Mouse (Mus musculus) embryonic facial prominence, embryonic 13.5 days (tissue): Measurements from ENCODE around the gene Gatc. TPM values are rescaled to one million over a fixed set of nuclear protein-coding genes. Genes with fewer than 3 reads are reported as not detected.

Experiments
- ATAC-seq: fragments of 200-750 bp; cut with Nextera tagmentation; 2 replicates; pipeline ENCODE4 v1.8.0; 2017; ENCODE audit warnings: low read depth; ENCODE audit not compliant: insufficient number of reproducible peaks, insufficient read depth, low FRiP score, low TSS enrichment
- H3K27ac ChIP-seq: fragments of 300-500 bp; sonication (generic); 2 replicates; pipeline ENCODE4 v1.5.1; 2015; ENCODE audit warnings: moderate library complexity, mild to moderate bottlenecking, inconsistent platforms
- H3K27me3 ChIP-seq: fragments of 300-500 bp; sonication (generic); 2 replicates; pipeline ENCODE4 v1.6.1; 2015; ENCODE audit warnings: mild to moderate bottlenecking, inconsistent platforms
- H3K36me3 ChIP-seq: fragments of 300-500 bp; sonication (generic); 2 replicates; pipeline ENCODE4 v1.6.1; 2015; ENCODE audit warnings: mild to moderate bottlenecking, inconsistent platforms
- H3K4me1 ChIP-seq: fragments of 300-500 bp; sonication (generic); 2 replicates; pipeline ENCODE4 v1.6.1; 2015; ENCODE audit warnings: inconsistent platforms
- H3K4me2 ChIP-seq: fragments of 300-500 bp; sonication (generic); 2 replicates; pipeline ENCODE4 v1.6.1; 2015; ENCODE audit warnings: moderate library complexity, mild to moderate bottlenecking, inconsistent platforms
- H3K4me3 ChIP-seq: fragments of 300-500 bp; sonication (generic); 2 replicates; pipeline ENCODE4 v1.5.1; 2015; ENCODE audit warnings: mild to moderate bottlenecking, inconsistent platforms
- H3K9ac ChIP-seq: fragments of 300-500 bp; sonication (generic); 2 replicates; pipeline ENCODE4 v1.6.1; 2015; ENCODE audit warnings: mild to moderate bottlenecking, inconsistent platforms
- H3K9me3 ChIP-seq: fragments of 300-500 bp; sonication (generic); 2 replicates; pipeline ENCODE4 v1.6.1; 2016; ENCODE audit warnings: inconsistent platforms
- WGBS: fragments of 180-500 bp; shearing (Covaris S2); methylation state at CpG from one replicate; pipeline ENCODE4 v1.1.7; 2015; ENCODE audit warnings: mixed read lengths; 5-methylcytosine and 5-hydroxymethylcytosine counted together
- polyA plus RNA-seq: library from polyadenylated mRNA; unstranded; fragments of >200 nt; fragmentation: Nextera tagmentation; extraction: Ambion mirVana; gene quantifications from 2 replicates; pipeline ENCODE4 v1.2.1, GENCODE M21; 2015

Gatc gene
- polyA plus RNA-seq, 1 experiment from 2014 or later, result 32.1 TPM

DNA sequence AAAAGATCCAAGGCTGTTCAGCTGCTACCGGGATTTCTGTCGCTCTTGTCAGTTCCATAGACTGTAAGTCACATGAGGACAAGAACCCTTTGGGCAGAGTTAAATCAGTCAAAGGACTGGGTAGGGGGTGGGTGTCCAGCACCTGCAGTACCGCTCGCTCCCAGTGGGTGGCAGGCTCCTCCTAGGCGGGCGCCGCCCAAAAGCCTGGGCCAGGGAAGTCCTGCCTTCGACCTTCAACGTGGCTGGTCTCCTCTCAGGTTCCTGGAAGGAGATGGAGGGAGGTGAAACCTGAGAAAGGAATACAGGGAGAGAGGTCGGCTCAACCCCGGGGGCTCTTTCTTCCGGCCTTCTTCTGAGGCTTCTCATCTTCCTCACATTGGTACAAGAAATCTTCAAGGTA, 17.9 kb upstream of the Gatc start:
- Histone ChIP-seq H3K9ac (no peak overlapping the region), H3K36me3 (no peaks in the 10 kb centered on the region), H3K4me3 (no peak overlapping the region), H3K27me3 (no peaks in the 10 kb centered on the region), H3K27ac (no peak overlapping the region), H3K4me2 (peak overlapping the region; percentile 19; the same call in 1 of the 2 replicates), H3K9me3 (no peaks in the 10 kb centered on the region), H3K4me1 (no peaks in the 10 kb centered on the region)
- 3% methylated on average over 12 of the region's 12 CpGs for WGBS
- no peak for ATAC-seq

DNA sequence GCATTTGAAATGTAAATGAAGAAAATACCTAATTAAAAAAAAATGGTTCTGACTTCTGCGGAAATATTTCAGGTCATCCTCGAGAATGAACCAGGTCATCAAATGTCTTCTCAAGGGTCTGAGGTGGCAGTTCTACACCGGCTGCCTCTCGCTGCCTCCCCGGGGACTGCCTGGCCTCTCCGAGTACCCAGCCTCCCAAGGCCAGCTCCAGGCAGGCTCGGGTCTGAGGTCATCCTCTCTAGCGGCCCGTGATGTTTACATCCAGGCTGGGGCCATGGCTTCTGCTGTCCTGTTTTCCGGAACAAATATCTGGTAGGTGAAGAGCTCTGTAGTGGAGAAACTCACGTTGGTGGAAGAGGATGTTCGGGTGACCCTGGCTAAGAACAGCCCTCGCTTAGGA, 14.1 kb upstream of the Gatc start:
- H3K27ac ChIP-seq, result no peak overlapping the region
- no peaks in the 10 kb centered on the region for H3K36me3 ChIP-seq
- H3K9ac ChIP-seq, result no peak overlapping the region
- no peak for ATAC-seq
- H3K4me3 ChIP-seq, result no peak overlapping the region
- no peaks in the 10 kb centered on the region for H3K27me3 ChIP-seq
- H3K4me2 ChIP-seq, result no peak overlapping the region
- H3K9me3 ChIP-seq, result no peaks in the 10 kb centered on the region
- 61% methylated on average over 13 of the region's 13 CpGs for WGBS
- no peaks in the 10 kb centered on the region for H3K4me1 ChIP-seq

DNA sequence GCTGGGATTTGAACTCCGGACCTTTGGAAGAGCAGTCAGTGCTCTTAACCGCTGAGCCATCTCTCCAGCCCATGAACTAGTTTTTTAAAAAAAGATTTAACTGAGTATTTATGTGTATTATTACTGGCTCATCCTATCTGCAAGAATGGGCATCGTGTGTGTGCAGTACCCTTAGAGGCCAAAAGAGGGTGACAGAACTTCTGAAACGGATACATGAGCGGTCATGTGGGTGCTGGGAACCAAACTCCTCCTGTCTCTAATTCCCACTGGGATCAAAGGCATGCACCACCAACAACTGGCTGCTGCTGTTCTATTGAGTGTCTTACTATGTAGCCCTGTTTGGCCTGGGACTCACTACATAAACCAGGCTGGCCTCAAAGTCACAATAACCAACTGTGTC, 10.4 kb upstream of the Gatc start:
- Histone ChIP-seq H3K27ac (no peak overlapping the region), H3K4me3 (no peak overlapping the region), H3K4me1 (peaks cover 15% of the 10 kb centered on the region), H3K9ac (no peak overlapping the region), H3K36me3 (peaks cover 2% of the 10 kb centered on the region), H3K4me2 (no peak overlapping the region), H3K27me3 (no peaks in the 10 kb centered on the region), H3K9me3 (no peaks in the 10 kb centered on the region)
- ATAC-seq, result no peak
- WGBS, result 84% methylated on average over 5 of the region's 5 CpGs

DNA sequence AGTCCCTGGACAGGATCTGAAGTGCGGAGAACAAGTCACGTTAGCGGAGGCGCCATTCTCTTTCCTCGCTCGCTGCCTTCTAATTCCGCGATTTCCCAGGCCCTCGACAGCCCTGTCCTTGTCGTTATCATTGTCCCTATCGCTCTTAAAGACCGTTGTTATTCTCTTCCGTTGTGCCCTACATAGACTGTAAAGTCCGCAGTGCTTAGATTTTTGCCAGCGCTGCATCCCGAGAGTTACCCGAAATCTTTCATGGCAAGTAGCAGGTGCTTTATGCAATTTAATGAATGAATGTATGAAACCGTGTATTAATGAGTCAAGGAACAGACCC, 8.2 kb upstream of the Gatc start:
- no peak for ATAC-seq
- Histone ChIP-seq H3K4me1 (peaks cover 15% of the 10 kb centered on the region), H3K4me2 (peak overlapping the region; percentile 83), H3K4me3 (peak overlapping the region; percentile 93), H3K36me3 (peaks cover 21% of the 10 kb centered on the region), H3K27ac (peak overlapping the region; percentile 77), H3K9me3 (no peaks in the 10 kb centered on the region), H3K9ac (peak overlapping the region; percentile 90), H3K27me3 (no peaks in the 10 kb centered on the region)
- WGBS, result under 1% methylated on average over 18 of the region's 18 CpGs

DNA sequence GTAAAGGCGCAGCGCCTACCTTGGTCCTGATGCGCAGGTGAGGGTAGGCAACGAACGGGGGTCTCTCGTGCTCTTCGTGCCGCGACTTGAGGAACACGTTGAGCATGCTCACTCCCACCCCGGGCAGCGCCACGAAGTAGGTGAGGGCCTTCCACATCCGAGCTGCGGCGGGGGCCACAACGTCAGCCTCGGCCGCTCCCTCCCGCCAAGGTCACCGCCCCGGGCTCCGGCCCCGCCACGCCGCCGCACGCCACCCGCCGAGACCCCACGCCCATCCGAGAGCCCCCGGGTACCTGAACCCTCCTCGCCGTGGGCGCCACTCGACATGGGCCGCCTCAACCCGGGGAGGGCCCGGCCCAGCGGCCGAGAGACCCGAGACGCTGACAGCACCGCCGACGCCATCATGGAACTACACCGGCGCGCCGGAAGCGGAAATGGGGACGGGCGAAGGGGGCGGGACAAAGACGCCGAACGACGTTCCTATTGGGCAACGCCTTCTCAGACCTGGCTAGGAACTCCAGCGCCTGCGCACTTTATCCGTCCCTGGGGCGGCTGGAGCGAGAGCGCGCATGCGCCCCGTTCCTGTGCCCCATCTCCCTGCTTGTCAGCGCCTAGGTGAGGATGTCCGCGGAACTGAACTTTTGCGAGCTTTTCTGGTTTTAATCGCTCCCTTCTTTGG, 7.7 kb upstream of the Gatc start, which contains the start of gene Cox6a1:
Cox6a1 (minus strand) TSS at position 436 of the 679 bp plus-strand sequence.
- no peaks in the 10 kb centered on the region for H3K27me3 ChIP-seq
- peak; percentile 93 for ATAC-seq

DNA sequence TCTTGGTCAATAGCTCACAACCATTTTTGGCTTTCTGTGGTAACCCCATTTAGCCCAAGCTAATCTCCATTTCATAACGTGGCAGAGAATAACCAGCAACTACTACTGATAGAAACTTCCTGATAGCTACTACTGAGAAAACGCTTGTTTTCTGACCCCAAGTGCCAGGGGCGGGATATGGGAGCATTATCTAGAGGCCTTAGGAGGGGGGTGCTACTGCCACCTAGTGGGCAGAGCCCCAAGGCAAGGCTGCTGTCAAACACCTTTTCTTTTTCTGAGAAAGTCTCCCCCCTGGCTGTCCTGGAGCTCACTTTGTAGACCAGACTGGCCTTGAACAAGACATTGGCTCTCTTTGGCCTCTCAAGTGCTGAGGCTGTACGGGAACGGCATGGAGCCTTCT, 6.6 kb upstream of the Gatc start:
- Histone ChIP-seq H3K9ac (peak overlapping the region; percentile 90), H3K4me3 (peak overlapping the region; percentile 93), H3K4me1 (peaks cover 15% of the 10 kb centered on the region), H3K4me2 (peak overlapping the region; percentile 97), H3K27ac (no peak overlapping the region), H3K9me3 (no peaks in the 10 kb centered on the region), H3K27me3 (no peaks in the 10 kb centered on the region), H3K36me3 (peaks cover 38% of the 10 kb centered on the region)
- 4% methylated on average over 5 of the region's 5 CpGs for WGBS
- no peak; the same call in 1 of the 2 replicates for ATAC-seq

More for the DNA sequence above, 7.7 kb upstream of the Gatc start, which contains the start of gene Cox6a1:
- H3K9me3 ChIP-seq, result no peaks in the 10 kb centered on the region
- H3K36me3 ChIP-seq, result peaks cover 27% of the 10 kb centered on the region
- peak within 1 kb of the TSS; percentile 93 for H3K4me3 ChIP-seq
- WGBS, result under 1% methylated on average over 73 of the region's 74 CpGs
- peak within 1 kb of the TSS; percentile 90 for H3K9ac ChIP-seq
- peak within 1 kb of the TSS; percentile 97 for H3K4me2 ChIP-seq
- H3K4me1 ChIP-seq, result peaks cover 15% of the 10 kb centered on the region
- H3K27ac ChIP-seq, result peak within 1 kb of the TSS; percentile 77

DNA sequence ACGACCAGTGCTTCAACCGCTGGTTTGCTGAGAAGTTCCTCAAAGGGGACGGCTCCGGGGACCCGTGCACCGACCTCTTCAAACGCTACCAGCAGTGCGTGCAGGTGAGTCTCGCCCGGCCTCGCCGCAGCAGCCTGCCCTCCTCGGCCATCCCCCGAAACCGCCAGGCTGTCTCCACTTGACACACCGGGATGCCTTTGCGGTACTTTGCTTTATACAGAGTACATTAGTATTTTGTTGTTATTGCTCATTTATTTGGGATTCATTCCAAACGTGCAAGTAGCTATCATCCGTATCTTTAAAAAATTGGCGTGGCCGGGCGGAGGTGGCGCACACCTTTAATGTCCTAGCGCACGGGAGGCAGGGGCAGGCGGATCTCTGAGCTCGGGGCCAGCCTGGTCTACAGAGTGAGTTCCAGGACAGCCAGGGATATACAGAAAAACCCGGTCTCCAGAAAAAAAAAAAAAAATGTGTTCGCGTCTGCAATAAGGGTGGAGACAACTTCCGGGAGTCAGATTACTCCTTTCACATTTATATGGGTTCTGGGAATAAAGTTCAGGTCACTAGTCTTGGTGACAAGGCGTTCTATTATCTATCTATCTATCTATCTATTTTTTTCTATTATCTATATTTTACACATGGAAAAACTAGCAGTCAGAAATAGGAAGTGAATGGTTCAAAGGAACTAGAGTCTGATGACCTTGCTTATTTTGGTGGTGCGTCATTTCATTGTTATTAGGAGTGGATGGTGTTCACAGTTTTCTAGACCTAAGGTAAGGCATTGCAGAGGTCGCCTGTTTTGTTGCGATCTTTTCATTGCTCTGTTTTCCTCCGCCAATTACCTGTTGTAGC, 562 bp upstream of the Gatc start:
- Histone ChIP-seq H3K27ac (peak overlapping the region; percentile 80; the same call in 1 of the 2 replicates), H3K9ac (peak overlapping the region; percentile 90), H3K4me3 (peak overlapping the region; percentile 72), H3K36me3 (peaks cover 49% of the 10 kb centered on the region), H3K9me3 (no peaks in the 10 kb centered on the region), H3K4me1 (peaks cover 11% of the 10 kb centered on the region), H3K4me2 (peak overlapping the region; percentile 73), H3K27me3 (no peaks in the 10 kb centered on the region)
- WGBS, result 11% methylated on average over 36 of the region's 36 CpGs
- 0 out of 2 replicates have a peak, but pooled peaks have one; percentile 34 for ATAC-seq

DNA sequence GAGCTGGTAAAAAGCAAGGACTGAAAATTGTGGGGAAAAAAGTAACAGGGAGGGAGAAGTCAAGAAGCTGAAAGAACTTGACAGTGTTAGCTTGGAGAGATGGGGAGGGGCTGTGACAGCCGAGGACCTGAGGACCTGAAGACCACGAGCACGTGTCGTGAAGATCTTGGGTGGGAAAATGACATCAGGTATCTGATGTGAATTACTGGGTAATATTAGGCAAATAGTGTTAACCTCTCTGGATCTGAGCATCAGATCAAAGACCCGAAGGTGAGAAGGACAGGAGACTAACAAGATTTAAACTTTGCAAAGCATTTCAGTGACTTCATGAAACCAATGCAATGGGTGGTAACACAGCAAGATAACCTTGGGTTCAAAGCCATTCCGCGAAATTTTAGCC, 971 bp downstream of the Gatc start:
- peaks cover 52% of the 10 kb centered on the region for H3K36me3 ChIP-seq
- H3K9ac ChIP-seq, result peak overlapping the region; percentile 90; the same call in 1 of the 2 replicates
- no peaks in the 10 kb centered on the region for H3K9me3 ChIP-seq
- H3K4me2 ChIP-seq, result peak overlapping the region; percentile 73
- peak overlapping the region; percentile 72 for H3K4me3 ChIP-seq
- WGBS, result 31% methylated on average over 7 of the region's 7 CpGs
- no peak overlapping the region for H3K27ac ChIP-seq
- peaks cover 11% of the 10 kb centered on the region for H3K4me1 ChIP-seq
- H3K27me3 ChIP-seq, result no peaks in the 10 kb centered on the region
- no peak for ATAC-seq

DNA sequence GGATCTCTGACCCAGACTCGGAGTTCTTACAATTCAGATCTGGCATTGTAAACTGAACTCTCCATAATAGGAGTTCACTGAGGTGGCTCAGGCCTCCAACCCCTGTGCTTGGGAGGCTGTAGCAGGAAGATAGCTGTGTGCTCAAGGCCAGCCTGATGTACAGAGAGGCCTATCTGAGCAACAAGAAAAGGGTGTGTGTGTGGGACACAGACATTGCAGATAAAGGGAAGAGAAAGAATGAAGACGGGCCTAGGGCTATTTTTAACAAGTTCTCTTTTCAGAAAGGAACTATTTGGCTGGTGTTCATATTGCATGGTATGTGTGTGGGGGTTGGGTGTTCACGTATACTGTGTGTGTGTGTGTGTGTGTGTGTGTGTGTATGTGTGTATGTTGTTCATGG, 7.4 kb downstream of the Gatc start:
- no peaks in the 10 kb centered on the region for H3K27me3 ChIP-seq
- no peak overlapping the region for H3K9ac ChIP-seq
- ATAC-seq, result no peak
- H3K36me3 ChIP-seq, result peaks cover 79% of the 10 kb centered on the region
- H3K4me2 ChIP-seq, result no peak overlapping the region
- H3K9me3 ChIP-seq, result no peaks in the 10 kb centered on the region
- H3K4me3 ChIP-seq, result no peak overlapping the region
- peaks cover 8% of the 10 kb centered on the region; the same call in 1 of the 2 replicates for H3K4me1 ChIP-seq
- 77% methylated on average over 3 of the region's 3 CpGs for WGBS
- H3K27ac ChIP-seq, result no peak overlapping the region

DNA sequence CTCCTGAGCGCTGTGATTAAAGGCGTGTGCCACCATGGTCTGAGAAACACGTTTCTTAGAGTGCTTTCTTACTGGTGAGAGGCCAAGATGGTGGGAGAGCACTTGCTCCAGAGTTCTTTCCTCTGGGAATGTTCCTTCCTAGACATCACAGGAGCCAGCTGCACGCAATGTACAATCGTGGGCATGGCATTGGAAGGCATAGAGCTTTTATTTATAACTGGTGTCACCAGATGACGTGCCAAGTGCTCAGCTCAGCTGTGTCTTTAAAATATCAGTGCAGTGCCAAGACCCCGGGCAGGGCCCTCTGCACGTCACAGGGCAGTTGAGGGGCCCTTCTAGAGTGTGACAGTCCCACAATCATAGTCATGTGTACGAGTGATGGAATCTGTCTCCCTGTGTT, 10.0 kb downstream of the Gatc start:
- H3K4me1 ChIP-seq, result peaks cover 16% of the 10 kb centered on the region
- no peak overlapping the region for H3K9ac ChIP-seq
- WGBS, result 82% methylated on average over 9 of the region's 9 CpGs
- H3K36me3 ChIP-seq, result peaks cover 64% of the 10 kb centered on the region
- ATAC-seq, result no peak
- H3K9me3 ChIP-seq, result no peaks in the 10 kb centered on the region
- no peaks in the 10 kb centered on the region for H3K27me3 ChIP-seq
- H3K4me2 ChIP-seq, result no peak overlapping the region
- no peak overlapping the region for H3K27ac ChIP-seq
- H3K4me3 ChIP-seq, result no peak overlapping the region

DNA sequence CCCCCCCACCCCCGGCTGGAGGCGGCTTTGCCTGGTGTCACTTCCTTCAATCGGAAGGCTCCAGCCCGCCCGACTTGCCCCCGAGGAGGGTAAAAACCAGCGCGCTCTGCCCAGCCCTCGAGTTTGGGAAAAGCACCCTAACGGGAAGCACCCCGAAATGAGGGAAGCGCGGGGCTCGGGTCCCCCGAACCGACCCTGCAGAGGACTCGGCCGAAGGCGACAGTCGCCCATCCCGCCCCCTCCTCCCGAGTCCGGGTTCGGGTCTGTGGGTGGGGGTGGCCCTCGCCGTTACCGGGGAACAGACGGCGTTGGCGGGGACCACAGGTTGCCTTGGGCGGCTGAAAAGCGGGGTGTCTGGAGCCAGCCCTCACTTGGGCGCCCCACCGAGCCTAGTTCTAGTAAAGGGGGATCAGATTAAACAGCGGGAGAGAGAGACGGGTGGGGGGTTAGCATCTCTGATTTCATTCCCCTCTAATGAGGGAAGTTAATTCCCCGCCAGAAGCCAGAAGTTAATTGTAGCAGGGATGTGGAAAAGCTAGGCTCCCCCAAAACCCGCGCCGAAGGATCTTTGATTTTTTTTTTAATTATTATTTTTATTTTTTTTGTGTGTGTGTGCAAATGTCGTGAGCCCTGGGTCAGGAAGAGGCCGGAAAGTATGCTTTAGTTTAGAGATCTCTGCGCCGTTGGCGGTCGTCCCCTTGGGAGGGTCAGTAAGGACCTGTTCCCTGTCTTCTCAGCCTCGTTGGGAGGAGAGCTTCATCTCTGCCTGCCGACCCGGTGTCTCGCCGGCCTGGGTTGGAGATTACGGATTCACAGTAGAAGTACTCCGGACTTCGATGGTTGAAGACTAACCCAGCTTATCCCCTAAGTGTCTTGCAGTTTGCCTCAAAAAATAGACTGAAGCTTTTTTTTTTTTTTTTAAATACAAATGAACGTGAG, 13.1 kb downstream of the Gatc start:
- WGBS, result under 1% methylated on average over 54 of the region's 55 CpGs
- H3K27me3 ChIP-seq, result no peaks in the 10 kb centered on the region
- H3K36me3 ChIP-seq, result peaks cover 33% of the 10 kb centered on the region
- peak overlapping the region; percentile 95 for H3K9ac ChIP-seq
- ATAC-seq, result no peak
- peak overlapping the region; percentile 92 for H3K4me3 ChIP-seq
- H3K27ac ChIP-seq, result peak overlapping the region; percentile 91
- peaks cover 19% of the 10 kb centered on the region for H3K4me1 ChIP-seq
- peak overlapping the region; percentile 86 for H3K4me2 ChIP-seq
- H3K9me3 ChIP-seq, result no peaks in the 10 kb centered on the region
